Mouse (Mus musculus) left cerebral cortex, postnatal 14 days (tissue): Measurements from ENCODE around the gene Cldn2. TPM values are rescaled to one million over a fixed set of nuclear protein-coding genes. Genes with fewer than 3 reads are reported as not detected.

ENCODE experiments used
- total RNA-seq, 2 experiments: library from RNA; stranded (reverse); gene quantifications; 2 replicates each; pipeline ENCODE4 v1.2.3; 2021

The Cldn2 gene
- total RNA-seq, 2 experiments from 2014 or later, result 0.87 to 0.97 TPM

Other genes with a start within 250 kb of the Cldn2 start
- gene Rnf128, start 237.5 kb upstream of the Cldn2 start, total RNA-seq, result 10 to 100 TPM; 11.6 to 11.7 TPM
- gene Tbc1d8b, start 115.8 kb upstream of the Cldn2 start, total RNA-seq, result 1 to 10 TPM; 2.6 to 3.1 TPM
- not detected for gene Gm15013, start 86.3 kb upstream of the Cldn2 start, total RNA-seq
- gene Ripply1, start 18.5 kb upstream of the Cldn2 start, total RNA-seq, result not detected
- gene Morc4, start 70.8 kb downstream of the Cldn2 start, total RNA-seq, result 1 to 10 TPM; 3.6 to 3.8 TPM
- 10 to 100 TPM in 1 of 2 experiments, 1 to 10 TPM in 1; 9.7 to 11.7 TPM for gene Rbm41, start 197.8 kb downstream of the Cldn2 start, total RNA-seq